Mouse (Mus musculus) retina, embryonic 14.5 days (tissue): ENCODE measurements around the gene Ttc30a1.
"Not testable (repeated sequence)": the region's sequence is repeated elsewhere in the genome, so short reads cannot be mapped to it uniquely, and the experiment has no call there.

Experiments used
- DNase-seq: peaks from one replicate; pipeline ENCODE4 v3.0.0-alpha.2; 2015; ENCODE audit warnings: low spot score

Ttc30a1 gene

GRCm38 (mm10) chr2:75983091-75983490 is 1.3 kb upstream of the Ttc30a1 start:
- no peak for DNase-seq

- DNase-seq = no peak
These were observed 859 bp upstream of the Ttc30a1 start for GRCm38 (mm10) chr2:75982626-75983025.

- not testable (repeated sequence) for DNase-seq
These were observed 781 bp downstream of the Ttc30a1 start for GRCm38 (mm10) chr2:75980933-75981439.

GRCm38 (mm10) chr2:75977752-75978368 is 3.9 kb downstream of the Ttc30a1 start, which contains the start of gene Ttc30a2:
Gene Ttc30a2, minus strand, starts transcription at chr2:75978170.
- not testable (repeated sequence) for DNase-seq

GRCm38 (mm10) chr2:75976070-75976469 is 5.7 kb downstream of the Ttc30a1 start:
- not testable (repeated sequence) for DNase-seq

GRCm38 (mm10) chr2:75974131-75974530 is 7.6 kb downstream of the Ttc30a1 start:
- DNase-seq = no peak

GRCm38 (mm10) chr2:75964972-75965371 is 16.8 kb downstream of the Ttc30a1 start:
- DNase-seq = peak; percentile 81

GRCm38 (mm10) chr2:75964512-75964911 is 17.3 kb downstream of the Ttc30a1 start:
- peak; percentile 67 for DNase-seq

- no peak for DNase-seq
These were observed 17.7 kb downstream of the Ttc30a1 start for GRCm38 (mm10) chr2:75964051-75964450.

GRCm38 (mm10) chr2:75963211-75963840 is 18.4 kb downstream of the Ttc30a1 start:
- DNase-seq = no peak

GRCm38 (mm10) chr2:75960366-75961330 is 21.1 kb downstream of the Ttc30a1 start:
- peak; percentile 15 for DNase-seq

- DNase-seq = peak; percentile 54
These were observed 21.9 kb downstream of the Ttc30a1 start for GRCm38 (mm10) chr2:75959850-75960365.

GRCm38 (mm10) chr2:75959183-75959849 is 22.5 kb downstream of the Ttc30a1 start:
- DNase-seq = peak; percentile 54

- no peak for DNase-seq
These were observed 26.1 kb downstream of the Ttc30a1 start for GRCm38 (mm10) chr2:75955709-75956108.

- no peak for DNase-seq
These were observed 28.4 kb downstream of the Ttc30a1 start for GRCm38 (mm10) chr2:75953320-75953719.

GRCm38 (mm10) chr2:75950685-75951084 is 31.1 kb downstream of the Ttc30a1 start:
- DNase-seq = no peak

GRCm38 (mm10) chr2:75938117-75939063 is 43.4 kb downstream of the Ttc30a1 start, which contains the start of gene Ttc30b:
Gene Ttc30b, minus strand, starts transcription at chr2:75938585.
- DNase-seq = peak; percentile 78

- not testable (repeated sequence) for DNase-seq
These were observed 44.1 kb downstream of the Ttc30a1 start for GRCm38 (mm10) chr2:75937520-75938116.

GRCm38 (mm10) chr2:75936685-75937084 is 45.1 kb downstream of the Ttc30a1 start:
- not testable (repeated sequence) for DNase-seq

- DNase-seq = no peak
These were observed 48.2 kb downstream of the Ttc30a1 start for GRCm38 (mm10) chr2:75933541-75933940.
